Mouse (Mus musculus): ENCODE measurements around the gene Kcnc4.

DNA sequence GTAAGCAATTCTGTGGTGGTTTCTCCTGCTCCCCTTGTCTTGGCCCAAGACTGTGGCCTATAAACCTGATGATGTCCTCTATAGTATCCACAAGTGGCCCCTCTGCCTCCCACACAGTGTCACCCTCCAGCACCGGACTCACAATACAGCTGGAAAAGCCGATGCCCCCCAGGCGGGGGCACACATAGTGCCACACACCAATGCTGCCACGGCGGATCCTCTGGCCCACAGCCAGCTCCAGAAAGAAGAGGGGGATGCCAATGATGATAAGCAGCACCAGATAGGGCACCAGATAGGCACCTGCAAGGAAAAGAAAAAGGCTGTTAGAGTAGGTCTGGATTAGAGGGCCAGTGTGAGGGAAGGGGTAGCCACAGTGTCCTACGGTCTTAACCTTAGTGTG, 36.2 kb upstream of the Kcnc4 start:
- no peak for TF ChIP-seq CTCF (IDR thresholded peaks at IDR 0.05; ENCODE audit: extremely low read depth, insufficient read length, insufficient replicate concordance, low read depth, low read length)
- no peak for TF ChIP-seq POLR2A (IDR thresholded peaks at IDR 0.05; ENCODE audit: low read depth, low read length)
